Mouse (Mus musculus) thymus, adult 2 months (tissue): ENCODE results near the gene Uts2r.

Experiments
- CTCF ChIP-seq: fragments of 200-500 bp; IDR thresholded peaks from 2 replicates; pipeline ENCODE4 v1.5.1; 2012; ENCODE audit warnings: mild to moderate bottlenecking, control low read depth, low read length, moderate library complexity, borderline replicate concordance; ENCODE audit not compliant: control insufficient read depth, poor library complexity, insufficient read depth; ENCODE audit errors: extremely low read depth
- POLR2A ChIP-seq: fragments of 200-500 bp; IDR thresholded peaks from 2 replicates; pipeline ENCODE4 v1.6.1; 2012; ENCODE audit warnings: mild to moderate bottlenecking, low read length, control low read depth, moderate library complexity; ENCODE audit not compliant: control insufficient read depth, poor library complexity, insufficient read depth; ENCODE audit errors: extremely low read depth

- TF ChIP-seq CTCF (no peak), POLR2A (no peak)
Observed at GRCm38 (mm10) chr11:121148193-121148592, 11.9 kb upstream of the Uts2r start.
